Mouse (Mus musculus): ENCODE measurements around the gene Gbx1. TPM values are rescaled to one million over a fixed set of nuclear protein-coding genes. Genes with fewer than 3 reads are reported as not detected.
A peak's percentile ranks its signal among the peaks of the same experiment; 100 is the strongest.

The Gbx1 gene
- polyA plus RNA-seq, 2 experiments from 2014 or later, result not detected

DNA sequence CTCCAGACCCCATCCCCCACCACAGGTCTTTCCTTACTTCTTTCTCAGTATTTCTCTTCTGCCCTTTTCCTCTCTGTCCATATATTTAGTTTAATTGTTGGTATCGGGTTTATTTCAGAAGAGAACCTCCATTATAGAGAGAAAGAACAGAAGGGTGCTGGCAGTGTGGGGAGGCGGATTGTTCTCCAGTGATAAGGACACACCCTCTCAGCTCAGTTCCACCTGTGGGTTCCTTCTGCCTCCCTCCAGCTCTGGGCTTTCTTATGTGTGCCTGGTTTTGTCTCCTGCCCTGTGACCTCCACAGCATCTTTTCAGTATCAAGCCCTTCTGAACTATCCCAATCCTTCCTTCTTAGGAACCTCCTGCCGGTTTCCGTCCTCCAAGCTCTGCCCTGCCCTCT is 2.5 kb downstream of the Gbx1 start:
- ATAC-seq, result no peak

- no peak for ATAC-seq
Measured at GRCm38 (mm10) chr5:24523806-24524205, 3.2 kb downstream of the Gbx1 start.

- no peak for ATAC-seq
Measured at GRCm38 (mm10) chr5:24521366-24521765, 5.6 kb downstream of the Gbx1 start.

GRCm38 (mm10) chr5:24512271-24512670 is 14.7 kb downstream of the Gbx1 start:
- ATAC-seq, result no peak

DNA sequence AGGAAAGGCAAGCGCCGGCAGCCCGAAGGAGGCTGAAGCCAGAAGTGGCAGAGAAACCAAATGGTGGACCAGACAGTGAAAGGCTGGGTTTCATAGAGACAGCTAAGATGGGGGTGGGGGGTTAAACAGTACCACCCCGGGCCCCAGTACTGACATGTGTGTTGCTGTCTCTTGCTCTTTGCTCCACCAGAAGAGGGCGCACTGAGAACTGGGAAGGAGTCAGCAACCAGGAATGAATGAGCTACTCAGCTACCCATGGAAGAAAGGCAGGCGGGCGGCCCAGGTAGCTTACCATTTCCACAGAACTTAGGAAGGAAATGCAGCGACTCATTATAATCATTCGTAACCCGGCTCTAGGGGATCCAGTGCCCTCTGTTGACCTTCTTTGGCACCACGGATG is 16.4 kb downstream of the Gbx1 start:
- ATAC-seq, result no peak

DNA sequence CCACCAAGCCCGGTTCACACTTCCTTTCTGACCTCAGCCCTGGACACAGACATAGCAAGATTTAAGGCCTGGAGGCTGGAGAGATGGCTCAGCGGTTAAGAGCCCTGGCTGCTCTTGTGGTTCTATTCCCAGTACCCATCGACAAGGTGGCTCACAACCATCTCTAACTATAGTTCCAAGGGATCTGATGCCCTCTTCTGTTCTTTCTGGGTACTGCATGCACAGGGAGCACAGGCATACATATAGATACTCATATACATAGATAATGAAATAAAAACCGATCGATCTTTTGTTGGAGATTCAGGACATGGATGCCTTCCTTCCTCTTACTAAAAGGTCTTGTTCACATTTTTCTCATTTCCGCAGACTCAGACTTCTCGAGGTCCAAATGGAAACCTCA is 18.6 kb downstream of the Gbx1 start:
- ATAC-seq, result no peak

DNA sequence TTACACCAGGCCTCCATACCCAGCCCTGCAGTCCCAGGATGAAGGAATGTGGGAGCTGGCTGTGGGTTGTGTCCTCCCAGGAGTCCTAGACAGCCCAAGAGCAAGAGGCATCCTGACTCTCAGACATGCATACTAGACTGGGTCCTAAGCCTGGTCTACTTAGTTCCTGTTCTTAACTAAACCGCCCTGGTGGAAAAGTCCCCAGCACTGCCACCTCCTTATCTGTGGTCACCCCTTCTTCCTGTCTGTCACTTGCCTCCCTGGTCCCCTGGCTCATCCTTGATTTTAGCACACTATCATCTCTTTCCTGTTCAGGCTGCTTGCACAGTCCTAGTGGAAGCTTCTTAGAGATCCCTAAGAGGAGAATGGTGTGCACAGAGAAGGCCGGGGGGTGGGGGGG is 21.5 kb downstream of the Gbx1 start:
- peak; percentile 82 for ATAC-seq

- no peak for ATAC-seq
Measured at GRCm38 (mm10) chr5:24502786-24503185, 24.2 kb downstream of the Gbx1 start.

GRCm38 (mm10) chr5:24500851-24501250 is 26.2 kb downstream of the Gbx1 start:
- ATAC-seq, result no peak

GRCm38 (mm10) chr5:24499113-24499512 is 27.9 kb downstream of the Gbx1 start:
- no peak for ATAC-seq

- no peak for ATAC-seq
Measured at GRCm38 (mm10) chr5:24497526-24497925, 29.5 kb downstream of the Gbx1 start.

DNA sequence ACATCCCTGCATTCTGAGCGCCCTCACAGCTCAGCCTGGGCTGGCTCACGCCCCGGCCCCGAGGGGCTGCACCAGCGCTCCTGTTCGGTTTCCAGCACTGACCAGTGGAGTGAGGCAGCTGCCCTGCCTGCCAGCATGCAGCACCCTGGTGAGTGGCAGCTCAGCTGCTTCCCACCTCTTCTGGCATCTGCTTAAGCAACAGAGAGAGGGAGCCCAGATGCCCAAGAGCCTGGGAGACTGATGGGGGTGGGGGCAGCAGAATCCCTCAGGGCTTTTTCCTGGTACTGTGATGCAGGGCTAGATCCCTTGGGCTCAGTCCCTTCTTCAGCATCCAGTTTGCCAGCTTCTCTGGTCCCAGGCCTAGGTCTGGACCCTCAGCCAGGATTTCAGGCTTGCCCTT is 30.2 kb downstream of the Gbx1 start:
- ATAC-seq, result no peak

- ATAC-seq, result no peak
Measured at GRCm38 (mm10) chr5:24495019-24495418, 32.0 kb downstream of the Gbx1 start.

DNA sequence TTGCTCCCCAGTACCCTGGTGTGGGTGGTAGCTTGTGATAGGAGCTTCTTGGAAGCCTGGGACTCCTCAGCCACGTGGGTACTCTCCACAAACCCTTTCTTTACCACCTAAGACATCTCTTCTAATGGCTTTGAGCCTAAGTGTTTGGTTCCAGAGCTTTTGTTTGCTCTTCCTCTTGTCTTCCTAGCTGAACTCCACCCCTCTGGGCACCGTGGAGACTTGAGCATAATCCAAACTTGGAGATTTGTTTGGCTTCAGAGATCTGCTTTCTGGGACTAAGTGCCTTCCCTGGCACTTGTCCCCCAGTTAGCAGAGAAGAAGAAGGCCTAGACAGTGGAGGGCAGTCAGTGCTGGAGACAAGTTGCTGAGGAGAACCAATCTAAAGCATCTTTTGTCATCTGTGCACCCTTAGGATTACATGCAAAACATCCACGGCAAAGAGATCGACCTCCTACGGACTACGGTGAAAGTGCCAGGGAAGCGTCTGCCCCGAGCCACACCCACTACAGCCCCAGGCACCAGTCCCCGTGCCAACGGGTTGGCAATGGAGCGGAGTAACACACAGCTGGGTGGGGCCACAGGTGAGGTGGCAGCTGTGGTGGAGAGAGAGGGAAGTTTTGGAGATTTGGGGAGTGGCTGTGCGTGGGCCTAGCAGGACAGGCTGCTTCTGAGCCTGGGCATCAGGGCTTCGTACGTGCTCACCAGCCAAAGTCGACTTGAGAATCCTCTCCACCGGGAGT is 34.3 kb downstream of the Gbx1 start:
- no peak for ATAC-seq

- ATAC-seq, result no peak
Measured at GRCm38 (mm10) chr5:24490413-24490920, 36.5 kb downstream of the Gbx1 start.

DNA sequence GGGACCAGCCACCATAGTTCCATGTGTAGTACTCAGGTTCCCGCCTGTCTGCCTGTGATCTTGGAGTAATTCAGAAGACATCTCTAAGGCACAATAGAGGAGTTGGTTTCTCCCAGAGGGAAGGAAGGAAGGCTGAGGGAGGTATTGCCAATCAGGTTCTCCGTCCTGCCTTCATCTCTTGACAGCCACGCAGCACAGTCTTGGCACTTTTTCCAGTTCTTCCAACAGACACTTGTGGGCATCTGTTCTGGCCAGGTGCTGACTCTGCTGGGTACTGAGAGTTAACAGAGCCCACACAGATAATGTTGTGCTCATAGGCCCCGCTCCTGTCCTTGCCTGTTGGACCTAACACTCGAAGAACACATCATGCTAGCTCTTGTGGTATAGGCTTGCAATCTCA is 40.3 kb downstream of the Gbx1 start:
- no peak for ATAC-seq

- ATAC-seq, result peak; percentile 44
Measured at GRCm38 (mm10) chr5:24486097-24486496, 40.9 kb downstream of the Gbx1 start.

- no peak for ATAC-seq
Measured at GRCm38 (mm10) chr5:24484963-24485362, 42.0 kb downstream of the Gbx1 start.

DNA sequence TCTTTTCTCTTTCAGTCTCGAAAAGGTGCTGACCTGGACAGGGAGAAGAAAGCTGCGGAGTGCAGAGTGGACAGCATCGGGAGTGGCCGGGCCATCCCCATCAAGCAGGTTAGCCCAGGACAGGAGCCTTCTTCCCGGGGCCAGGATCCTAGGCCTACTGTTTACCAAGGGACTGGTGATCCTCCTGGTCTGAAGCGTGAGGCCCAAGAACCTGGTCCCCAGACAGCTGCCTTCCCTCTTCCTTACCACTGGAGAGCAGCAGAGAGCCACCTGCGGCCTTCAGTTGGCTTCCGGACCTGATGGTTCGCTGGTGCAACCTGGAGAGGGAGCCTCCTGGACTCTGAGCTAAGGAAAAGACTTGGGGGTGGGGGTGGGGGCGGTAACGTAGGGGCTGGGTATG is 43.7 kb downstream of the Gbx1 start:
- peak; percentile 79 for ATAC-seq

- no peak for ATAC-seq
Measured at GRCm38 (mm10) chr5:24482247-24483079, 44.5 kb downstream of the Gbx1 start.

- no peak for ATAC-seq
Measured at GRCm38 (mm10) chr5:24481647-24482046, 45.4 kb downstream of the Gbx1 start.

DNA sequence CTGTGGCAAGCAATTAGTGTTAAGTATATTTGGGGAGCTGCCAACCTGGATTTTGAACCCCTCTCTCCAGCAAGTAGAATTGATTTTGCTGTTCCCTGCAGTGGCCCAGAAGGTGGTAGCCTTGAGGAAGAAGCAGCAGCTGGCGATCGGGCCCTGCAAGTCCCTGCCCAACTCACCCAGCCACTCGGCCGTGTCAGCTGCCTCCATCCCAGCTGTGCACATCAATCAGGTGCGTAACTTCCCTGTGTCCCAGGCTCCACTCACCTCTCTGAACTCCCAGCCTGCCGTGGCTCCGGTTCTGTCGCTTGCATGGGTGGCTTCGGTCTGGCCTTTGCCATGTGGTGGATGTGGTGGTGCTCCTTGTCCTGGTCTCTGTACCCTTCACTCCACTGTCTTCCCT is 49.1 kb downstream of the Gbx1 start:
- ATAC-seq, result no peak

- no peak for ATAC-seq
Measured at GRCm38 (mm10) chr5:24475476-24476241, 51.3 kb downstream of the Gbx1 start.

All from CD4-positive, CD25-positive, alpha-beta regulatory T cell, adult 4 months (primary cell).